Mouse (Mus musculus): ENCODE results near the gene Ctsw.

- TF ChIP-seq POLR2AphosphoS5 (IDR thresholded peaks at IDR 0.05; ENCODE audit: insufficient replicate concordance, low read depth, low read length) (no peak), CTCF (IDR thresholded peaks at IDR 0.05; ENCODE audit: low read depth, low read length) (no peak), GATA1 (IDR thresholded peaks at IDR 0.05; ENCODE audit: borderline replicate concordance, low read length) (no peak)
These were observed 37.9 kb downstream of the Ctsw start for GRCm38 (mm10) chr19:5430408-5430807.
